Mouse (Mus musculus) cortical plate, adult 2 months (tissue): Measurements from ENCODE around the gene Spcs3.

ENCODE experiments used
- CTCF ChIP-seq: fragments of 200-500 bp; IDR thresholded peaks from 2 replicates; pipeline ENCODE4 v1.5.1; 2011; ENCODE audit warnings: mild to moderate bottlenecking, control low read depth, low read length; ENCODE audit not compliant: insufficient read depth; ENCODE audit errors: extremely low read depth
- POLR2A ChIP-seq: fragments of 200-500 bp; IDR thresholded peaks from 2 replicates; pipeline ENCODE4 v1.6.1; 2011; ENCODE audit warnings: mild to moderate bottlenecking, low read length, control low read depth; ENCODE audit not compliant: insufficient read depth; ENCODE audit errors: extremely low read depth

DNA sequence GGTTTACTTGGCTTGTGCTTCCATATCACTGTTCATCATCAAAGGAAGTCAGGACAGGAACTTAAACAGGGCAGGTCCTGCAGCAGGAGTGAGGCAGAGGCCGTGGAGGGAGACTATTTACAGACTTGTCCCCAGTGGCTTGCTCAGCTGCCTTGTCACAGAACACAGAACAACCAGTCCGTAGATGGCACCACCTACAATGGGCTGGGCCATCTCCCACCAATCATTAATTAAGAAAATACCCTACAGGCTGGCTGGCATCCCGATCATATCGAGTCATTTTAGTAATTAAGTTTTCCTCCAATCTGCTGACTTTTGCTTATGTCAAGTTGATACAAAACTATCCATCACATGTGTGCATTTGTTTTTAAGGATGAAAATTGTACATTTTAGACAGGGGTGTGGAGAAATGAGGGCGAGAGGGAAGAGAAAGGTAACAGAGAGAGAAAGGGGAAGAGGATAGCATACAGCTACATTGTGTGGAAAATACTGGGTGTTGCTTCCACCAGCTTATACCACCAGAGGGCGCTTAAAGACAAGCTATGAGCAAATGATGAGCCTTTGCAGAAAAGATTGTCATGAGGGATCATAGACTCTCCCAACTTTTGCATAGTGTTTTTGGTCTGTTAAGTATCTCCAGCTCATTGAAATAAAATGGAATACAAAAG is 22.2 kb downstream of the Spcs3 start:
- TF ChIP-seq POLR2A (no peak), CTCF (peak; percentile 73; the same call in 1 of the 2 replicates)
